Mouse (Mus musculus): Measurements from ENCODE around the gene Dctn2.

Dctn2 gene

DNA sequence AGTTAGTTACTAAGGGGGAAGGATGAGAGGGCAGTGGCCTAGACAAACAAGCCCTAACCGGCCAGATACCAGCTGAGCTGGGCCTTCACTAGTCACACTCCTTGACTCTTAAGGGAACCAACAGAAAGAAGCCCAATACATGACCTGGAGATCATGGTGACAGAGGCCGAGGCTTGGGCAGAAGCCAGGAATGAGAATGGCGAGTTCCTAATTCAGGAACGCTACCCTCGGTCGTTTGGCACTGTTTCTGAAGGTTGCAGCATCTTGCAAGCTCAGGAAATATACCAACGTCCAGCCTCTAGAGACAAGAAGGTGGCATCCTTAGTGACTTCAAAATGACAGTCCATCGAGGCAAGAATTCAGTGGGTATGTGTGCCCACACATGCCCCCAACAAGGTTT, 1.8 kb upstream of the Dctn2 start:
- DNase-seq = no peak

DNA sequence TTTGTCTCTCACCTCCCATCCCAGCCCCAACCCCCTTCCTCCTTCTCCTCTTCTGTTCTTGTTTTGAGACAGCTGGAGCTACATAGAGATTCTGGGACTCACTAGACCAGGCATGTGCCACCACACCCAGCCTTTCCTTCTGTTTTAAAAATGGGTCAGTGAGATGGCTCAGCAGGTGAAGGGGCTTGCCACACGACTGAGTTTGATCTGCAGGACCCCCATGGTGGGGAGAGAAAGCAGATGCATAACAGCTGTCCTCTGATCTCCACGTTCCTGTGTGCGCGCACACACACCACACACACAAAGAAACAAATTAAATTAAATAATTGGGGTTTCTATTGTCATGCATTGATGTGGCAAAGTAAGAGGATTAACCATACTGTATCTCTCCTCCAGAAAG, 1.2 kb upstream of the Dctn2 start:
- DNase-seq = no peak

DNA sequence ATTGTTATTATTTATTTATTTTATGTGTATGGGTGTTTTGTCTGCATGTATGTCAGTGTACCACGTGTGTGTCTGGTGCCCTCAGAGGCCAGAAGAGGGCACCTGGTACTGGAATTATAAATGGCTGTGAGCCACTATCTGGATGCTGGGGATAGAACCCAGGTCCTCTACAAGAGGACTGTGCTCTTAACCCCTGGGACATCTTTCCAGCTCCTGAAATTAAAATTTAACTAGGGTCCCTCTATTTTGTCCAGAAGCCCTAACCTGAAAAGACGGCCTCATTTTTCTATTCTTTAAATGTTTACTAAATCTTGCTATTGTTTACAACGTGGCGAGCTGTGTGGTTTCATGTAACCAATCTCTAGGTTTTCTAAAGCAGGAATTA, 449 bp upstream of the Dctn2 start:
- DNase-seq = no peak

DNA sequence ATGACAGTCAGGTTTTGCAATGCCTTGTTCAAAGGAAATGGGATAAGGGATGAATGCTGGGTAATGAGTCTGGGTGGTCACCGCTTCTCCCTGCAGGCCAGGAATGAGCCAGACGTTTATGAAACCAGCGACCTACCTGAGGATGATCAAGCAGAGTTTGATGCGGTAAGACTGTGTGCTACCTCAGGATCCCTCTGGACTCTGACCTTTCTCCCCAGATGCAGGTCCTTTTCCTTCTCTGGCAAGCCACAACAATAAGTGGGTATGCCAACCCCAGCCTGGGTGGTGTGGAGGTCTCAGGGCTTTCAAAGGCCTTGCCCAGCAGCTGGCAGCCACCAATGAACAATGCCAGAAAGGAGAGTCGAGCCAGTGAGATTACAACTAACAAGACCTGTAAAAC, 1.1 kb downstream of the Dctn2 start:
- DNase-seq = no peak

DNA sequence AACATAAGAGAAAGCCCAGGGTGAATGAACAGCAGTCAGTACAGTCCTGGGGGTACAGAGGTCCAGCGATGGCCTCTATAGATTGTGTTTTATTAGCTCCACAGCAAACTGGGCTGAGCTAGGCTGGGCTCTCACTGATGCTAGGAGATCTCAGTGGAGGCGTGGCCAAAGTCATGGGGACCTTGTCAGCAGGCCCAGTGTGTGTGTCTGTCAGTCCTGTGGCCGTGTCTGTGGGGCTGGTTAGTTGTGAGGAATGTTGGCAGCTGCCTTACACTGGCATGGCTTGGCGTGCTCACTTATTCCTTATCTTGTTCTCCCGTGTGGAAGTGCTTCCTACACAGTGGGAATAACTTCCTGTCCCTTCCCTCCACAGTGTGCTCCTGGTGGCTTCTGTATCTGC, 2.2 kb downstream of the Dctn2 start:
- no peak for DNase-seq

DNA sequence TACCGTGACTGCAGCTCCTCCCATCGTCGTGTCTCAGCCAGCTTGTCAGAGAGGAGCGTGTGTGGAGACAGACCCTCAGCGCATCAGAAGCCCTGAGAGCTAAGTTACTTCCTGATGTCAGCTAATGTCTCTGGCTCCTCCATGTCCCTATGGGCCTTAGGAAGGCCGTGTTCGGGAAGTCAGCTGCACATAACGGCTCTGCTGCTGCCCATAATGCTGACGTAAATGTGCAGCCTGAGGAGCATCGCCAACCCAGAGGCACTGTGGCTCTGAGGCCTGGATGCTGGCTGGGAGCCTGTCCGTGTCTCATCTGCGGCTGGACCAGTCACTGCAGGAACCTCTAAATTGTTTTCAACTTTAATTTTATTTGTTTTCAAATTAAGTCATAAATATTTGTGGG, 2.9 kb downstream of the Dctn2 start:
- no peak for DNase-seq

DNA sequence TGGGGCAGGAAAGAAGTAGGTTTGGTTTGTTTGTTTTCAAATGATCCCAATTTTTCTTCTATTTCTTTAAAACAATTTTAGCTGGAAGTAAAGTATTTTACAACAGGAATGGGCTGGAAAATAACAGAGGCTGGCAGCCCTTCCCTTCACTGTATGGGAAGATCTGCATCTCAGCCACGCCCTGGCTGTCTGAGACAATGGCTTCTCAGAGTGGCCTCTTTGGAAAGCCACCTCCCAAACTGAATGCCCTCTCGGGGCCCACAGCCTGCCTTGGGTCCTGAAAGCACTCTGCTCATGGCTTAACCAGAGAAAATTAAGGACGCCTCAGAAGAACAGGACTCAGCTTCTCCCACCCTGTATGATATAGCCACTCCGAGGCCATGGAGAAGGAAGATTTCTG, 3.7 kb downstream of the Dctn2 start:
- DNase-seq = no peak

DNA sequence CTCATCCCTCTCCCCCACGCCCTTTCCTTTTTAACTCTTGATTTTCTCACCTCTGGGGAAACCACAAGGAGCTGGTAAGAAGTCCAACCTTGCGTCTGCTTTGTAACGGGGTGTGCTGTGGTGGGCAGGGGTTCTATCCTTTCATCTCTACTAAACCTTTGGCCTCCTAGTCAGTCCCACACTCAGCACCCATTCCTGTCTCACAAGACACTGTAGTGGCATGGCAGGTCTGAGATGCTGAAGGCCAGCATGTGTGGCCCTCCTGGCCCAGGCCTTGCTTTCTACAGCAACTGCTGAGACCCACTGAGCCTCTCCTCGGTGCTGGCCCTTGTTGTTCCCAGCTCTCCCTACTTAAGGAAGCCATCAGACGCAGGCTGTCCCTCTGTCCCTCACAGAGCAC, 6.2 kb downstream of the Dctn2 start:
- DNase-seq = no peak

DNA sequence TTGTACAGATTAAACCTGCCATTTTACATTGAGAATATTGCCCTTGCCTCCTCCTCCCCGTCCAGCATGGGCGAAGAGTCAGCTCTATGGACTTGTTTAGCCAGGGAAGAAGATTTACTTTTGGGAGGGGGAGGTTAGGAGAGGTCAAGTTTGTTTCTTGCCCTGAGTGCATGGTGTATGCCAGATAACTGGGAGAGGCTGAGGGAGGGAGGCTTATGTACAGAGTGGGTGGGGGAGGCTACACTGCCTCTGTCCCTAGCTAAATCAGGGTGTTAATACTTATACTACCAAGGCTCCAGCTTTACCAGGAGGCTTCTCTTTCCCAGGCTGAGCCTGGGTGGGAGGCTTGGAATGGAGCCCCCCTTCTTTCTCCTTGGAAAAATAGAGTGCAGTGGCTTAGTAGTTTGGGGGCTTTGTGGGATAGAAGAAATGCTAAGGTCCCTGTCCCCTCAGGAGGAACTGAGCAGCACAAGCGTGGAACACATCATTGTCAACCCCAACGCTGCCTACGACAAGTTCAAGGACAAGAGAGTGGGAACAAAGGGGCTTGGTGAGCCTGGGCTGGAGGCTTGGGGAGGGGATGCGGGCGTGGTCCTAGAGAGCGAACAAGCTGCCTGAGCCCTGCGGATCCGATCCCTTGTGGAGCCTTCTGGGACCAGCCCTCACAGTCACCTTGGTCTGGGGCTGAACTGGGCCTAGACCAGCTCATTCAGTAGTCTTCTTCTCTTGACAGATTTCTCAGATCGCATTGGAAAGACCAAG, 8.3 kb downstream of the Dctn2 start:
- no peak for DNase-seq

DNA sequence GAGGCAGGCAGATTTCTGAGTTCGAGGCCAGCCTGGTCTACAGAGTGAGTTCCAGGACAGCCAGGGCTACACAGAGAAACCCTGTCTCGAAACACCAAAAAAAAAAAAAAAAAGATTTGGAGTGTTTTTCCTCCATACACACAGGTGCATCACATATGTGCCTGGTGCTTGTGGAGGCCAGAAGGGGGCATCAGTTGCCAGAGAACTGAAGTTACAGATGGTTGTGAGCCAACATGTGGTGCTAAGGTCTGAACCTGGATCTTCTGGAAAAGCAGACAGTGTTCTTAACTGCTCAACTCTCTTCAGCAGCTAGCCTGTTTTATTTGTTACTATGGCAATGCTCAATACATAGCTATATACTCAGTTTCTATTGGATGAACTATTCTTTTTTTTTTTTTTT, 13.6 kb downstream of the Dctn2 start:
- no peak for DNase-seq

DNA sequence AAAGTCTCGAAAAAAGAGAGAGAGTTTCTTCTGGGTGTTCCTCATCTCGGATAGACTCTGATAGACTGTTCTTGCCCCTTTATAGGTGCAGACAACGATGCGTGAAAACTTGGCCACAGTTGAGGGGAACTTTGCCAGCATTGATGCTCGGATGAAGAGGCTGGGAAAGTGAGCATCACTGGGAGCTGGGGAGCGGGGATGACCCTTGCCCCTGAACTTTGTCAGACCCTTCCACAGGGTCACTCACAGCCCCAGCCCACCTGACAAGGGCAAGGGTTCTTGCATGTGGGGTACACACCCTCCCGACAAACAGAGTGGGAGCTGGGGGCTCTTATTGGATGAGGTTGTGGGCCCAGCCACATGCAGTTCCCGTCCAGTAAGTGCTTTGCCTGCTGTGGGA, 15.1 kb downstream of the Dctn2 start:
- no peak for DNase-seq

DNA sequence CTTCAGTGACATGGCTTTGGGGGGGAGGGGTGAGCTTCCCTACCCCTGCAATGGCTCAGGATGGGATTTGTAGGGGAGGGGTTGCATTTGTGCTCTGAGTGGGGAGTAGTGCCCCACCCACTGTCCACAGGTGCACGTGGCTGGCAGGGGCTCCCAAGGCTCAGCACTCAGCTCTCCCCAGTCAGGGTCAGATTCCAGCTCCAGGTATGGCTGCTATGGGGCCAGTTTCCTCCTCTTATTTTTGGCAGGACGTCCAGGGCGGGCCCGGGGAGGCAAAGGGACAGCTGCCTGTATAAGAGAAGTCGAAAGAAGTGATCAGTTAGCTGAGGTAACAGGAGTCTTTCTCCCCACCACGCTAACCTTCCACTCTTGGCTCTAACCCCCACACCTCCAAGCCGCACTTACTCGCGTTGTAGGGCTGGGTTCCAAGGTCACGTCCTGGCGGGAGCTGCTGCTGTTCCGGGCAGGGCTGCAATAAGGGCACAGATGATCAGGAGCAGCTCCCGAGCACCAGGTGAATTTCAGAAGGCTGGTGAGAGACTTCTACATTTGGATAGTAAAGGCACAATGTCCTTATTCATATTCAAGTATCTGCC, 16.6 kb downstream of the Dctn2 start:
- no peak for DNase-seq

DNA sequence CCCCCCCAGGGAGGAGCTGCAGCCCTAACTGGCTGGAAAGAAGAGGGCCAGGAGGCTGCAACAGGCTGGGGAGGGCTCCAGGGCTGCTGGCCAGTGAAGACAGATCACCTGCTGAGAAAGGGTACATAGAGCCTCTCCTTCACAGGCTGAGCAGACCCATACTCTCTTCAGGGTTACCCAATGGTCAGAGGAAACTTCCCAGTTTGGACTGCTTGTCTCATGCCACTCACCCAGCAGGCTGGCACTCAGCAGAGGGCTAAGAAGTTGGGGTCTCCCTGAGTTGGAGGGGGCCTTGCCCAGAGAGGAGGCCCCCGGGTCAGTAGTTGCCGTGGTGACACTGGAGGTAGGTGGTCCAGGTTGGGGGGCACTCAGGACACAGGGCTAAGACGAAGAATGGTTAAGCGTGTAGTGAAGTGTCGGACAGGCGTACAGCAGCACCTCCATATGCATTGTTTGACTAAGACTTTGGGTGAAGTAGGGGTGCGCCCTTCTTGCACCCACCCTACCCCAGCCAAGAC, 18.0 kb downstream of the Dctn2 start:
- DNase-seq = no peak

DNA sequence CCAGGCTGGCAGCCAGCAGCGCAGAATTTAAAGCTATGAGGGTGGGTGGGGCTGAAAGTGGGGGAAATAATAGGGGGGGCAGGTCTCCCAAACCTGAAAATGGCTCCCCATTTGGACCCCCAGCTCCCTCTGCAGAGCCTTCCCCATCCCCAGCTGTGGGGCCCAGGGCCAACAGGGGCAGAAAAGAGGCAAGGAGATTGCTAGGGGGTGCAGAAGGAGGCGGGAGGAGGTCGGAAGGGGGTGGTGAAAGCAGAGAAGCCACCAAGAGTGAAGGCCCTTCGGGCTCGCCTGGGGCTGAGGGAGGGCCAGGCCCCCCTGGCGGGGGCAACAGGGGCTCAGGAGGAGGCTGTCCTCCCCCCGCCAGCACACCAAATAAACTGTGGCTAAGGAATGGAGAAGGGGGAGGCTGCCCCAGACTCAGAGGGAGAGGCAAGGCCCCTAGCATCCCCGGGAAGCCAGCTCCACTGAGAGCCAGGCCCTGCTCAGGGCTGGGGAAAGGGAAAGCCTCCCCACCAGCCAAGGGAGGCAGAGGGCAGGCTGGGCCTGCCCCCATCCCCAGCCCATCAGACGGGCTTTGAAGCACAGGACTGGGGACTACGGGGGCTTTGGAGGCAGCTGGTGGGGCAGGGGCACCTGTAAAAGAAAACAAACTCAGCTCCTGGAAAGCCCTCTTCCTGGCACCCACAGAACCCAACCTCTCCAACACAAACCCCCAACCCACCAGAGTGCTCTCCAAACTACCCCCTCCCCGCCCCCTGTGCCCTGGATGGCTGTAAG, 18.7 kb downstream of the Dctn2 start:
- no peak for DNase-seq

DNA sequence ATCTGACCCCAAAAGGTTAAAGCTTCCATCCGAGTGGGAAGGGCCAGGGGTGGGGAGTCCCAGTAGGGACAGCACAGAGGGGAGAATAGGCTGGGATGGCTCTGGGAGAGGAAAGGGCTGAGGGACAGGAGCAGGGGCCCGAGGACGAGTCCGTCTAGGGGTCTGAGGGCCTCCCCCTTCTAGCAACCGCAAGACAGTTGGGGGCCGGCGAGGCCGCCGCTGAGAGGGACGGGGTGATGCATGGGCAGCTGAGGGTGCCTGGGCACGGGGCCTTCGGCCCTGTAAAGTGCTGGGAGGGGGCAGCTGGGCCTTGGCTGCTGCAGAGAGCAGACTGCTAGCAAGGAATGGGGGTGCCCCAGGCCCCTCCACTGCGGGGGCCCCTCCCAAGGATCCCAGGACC, 19.5 kb downstream of the Dctn2 start:
- DNase-seq = no peak

DNA sequence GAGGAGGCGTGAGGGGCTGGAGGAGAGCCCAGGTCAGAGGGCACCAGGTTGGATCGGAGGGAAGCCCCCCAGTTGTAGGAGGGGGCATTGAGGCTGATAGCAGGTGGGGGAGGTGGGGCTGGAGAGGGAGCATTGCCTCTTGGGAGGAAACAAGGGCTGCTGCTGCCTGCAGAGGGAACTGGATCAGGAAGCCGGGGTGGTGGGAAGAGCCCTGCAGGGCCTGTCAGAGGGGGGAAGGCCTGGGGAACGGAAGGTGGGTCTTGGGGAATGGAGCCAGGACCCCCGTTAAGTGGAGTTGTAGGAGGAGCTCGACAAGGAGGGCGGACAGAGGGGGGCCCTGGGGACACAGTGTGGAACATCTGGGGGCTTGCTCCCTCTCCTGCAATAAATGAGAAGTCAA, 20.0 kb downstream of the Dctn2 start:
- DNase-seq = no peak

DNA sequence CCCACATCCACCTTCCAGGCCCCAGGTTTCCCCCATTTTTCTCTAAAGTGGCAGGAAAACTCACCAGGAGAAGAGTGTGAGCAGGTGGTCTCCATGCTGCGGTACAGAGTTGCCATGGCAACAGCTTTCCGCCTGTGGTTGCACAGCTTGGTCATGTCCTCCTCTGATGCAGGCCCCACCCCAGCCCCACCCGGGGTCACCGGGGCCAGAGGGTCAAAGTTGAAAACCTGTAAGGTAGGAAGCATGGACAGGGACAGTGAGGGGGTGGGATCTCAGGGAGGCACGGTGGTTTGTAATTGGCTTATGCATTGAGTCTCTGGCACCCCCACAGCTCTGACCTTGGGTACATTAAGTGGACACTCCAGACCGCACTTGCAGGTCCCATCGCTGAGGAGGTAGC, 20.6 kb downstream of the Dctn2 start:
- no peak for DNase-seq

DNA sequence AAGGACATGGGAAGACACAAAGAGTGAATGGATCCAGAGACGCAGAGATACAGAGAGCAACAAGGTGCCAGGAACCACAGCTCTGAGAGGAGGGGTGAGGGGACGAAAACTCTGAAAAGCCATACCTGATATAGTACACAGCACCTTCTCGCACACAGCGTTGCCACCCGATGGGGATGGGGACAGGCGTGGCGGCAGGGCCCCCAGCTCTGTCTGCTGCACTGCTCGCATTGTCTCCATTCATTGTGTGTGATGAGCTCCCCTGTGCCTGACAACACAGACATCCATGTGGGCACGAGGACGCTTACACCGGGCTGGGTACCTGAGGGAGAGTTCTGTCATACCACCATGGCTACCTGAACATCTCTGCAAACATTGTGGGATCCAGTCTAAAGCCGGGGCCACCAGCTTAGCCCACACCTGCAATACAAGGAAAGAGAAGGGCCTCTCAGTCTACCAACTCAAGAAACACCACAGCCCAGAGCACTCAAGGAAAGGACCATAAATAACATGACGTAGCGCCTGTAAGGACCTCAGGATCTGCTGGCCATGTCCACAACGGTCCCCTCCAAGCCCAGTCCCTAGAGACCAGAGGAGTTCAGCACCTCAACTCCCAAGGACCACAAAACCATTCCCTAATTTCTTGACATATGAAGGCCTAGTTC, 21.2 kb downstream of the Dctn2 start:
- DNase-seq = no peak

DNA sequence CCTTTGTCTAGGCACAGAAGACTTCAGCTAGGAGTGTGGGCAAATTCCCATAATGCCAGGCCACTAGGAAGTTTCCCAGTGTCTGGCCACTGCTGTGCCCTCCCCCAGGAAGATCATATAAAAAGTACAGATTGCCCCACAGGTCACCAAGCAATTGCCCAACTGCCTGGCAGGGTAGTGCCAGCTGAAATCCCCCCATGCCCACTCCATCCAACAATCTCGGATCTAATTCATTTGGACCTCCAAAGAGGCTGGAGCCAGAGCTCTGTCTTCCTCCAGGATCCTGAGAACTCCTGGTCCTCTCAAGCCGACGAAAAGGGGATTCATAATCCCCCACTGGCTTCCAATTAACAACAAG, 21.7 kb downstream of the Dctn2 start:
- no peak for DNase-seq

DNA sequence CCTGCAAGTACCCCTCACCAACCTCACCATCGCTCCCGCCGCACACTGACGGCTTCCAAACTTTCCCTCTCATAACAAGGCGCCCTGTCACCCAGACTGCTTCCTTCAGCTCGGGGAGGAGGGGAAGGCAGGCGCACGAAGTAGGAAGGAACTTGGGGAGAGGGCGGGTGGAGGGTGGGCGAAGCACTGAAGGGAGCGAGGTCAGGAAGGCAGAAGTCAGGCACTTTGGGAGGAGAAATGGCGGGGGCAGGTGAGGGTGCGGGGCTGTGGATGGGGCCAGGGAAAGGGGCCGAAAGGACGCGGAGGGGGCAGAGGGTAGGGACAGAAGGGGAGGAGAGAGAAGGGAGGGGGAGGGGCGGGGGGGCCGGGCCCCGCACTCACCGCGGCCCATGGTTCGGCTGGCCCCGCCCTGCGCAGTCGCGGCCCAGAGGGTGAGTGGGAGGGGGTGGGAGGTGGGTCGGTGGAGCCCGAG, 22.2 kb downstream of the Dctn2 start:
- DNase-seq = peak; percentile 81

DNA sequence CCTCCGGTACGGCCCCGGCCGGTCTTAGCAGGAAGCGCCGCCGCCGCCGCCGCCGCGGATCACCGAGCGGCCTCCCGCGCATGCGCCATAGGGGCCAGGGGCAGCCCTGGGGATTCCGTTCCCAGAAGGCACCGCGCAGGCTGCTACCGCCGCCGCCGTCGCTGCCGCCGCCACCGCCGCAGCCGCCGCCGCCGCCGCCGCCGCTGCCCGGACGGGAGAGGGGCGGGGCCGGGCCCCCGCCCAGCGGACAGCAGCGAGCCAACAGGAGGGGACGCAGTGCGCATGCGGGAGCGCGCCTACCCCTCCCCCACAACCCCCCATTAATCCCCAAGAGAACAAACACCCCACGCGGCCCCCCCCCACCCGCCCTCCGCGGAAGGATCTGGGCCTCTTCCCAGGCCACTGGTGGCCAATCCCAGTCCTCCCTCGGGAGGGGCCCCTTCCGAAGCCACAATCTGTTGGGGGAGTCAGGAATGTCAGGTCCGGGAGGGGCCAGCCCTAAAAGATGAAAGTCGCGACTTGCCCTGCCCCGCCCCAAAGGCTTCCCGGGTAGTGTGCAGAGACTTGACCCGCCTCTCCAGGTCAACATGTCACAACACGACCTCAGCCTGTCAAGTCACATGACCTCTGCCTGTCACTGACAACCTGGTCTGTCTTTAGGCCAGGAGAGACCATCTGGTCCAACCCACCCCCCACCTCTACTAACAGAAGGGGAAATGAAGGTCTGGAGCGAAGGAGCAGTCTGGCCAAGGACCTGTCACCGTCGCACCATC, 22.8 kb downstream of the Dctn2 start, which contains the start of gene Mbd6:
Gene Mbd6, minus strand, starts transcription at position 219 of the 773 bp plus-strand sequence.
- DNase-seq = peak; percentile 94

DNA sequence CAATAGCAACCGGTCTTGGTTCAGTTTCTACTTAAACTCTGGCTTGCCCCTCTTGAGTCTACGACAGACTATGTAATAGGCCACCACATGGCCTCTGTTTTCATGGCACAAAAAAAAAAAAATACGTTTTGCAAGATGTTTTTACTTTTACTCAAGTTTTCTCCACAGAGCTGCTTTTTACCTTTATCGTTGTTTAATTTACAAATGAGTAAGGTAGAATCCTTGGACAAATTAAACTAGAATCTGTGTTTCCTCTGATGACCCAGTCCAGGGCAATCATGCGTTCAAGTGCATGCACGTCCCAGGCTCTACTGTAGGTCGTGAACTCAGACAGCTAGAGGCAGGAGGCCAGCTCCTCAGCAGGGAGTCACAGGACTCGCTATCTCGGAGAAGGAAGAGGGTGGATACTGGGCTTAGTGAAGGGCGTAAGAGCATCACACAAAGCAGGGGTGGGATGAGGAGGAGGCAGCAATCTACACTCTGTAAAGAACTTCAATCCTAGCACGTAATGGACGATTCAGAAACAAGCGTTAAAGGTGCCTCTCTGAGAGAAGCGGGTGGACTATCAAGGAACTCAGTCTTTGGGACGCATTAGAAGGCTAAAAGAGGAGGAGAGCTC, 23.5 kb downstream of the Dctn2 start:
- peak; percentile 77 for DNase-seq
